Mouse (Mus musculus) midbrain, embryonic 15.5 days (tissue): ENCODE measurements around the gene Arid1b. TPM values are rescaled to one million over a fixed set of nuclear protein-coding genes. Genes with fewer than 3 reads are reported as not detected.
A peak's percentile ranks its signal among the peaks of the same experiment; 100 is the strongest.

Experiments
- ATAC-seq: fragments of 200-750 bp; cut with Nextera tagmentation; replicated peaks from 2 replicates; pipeline ENCODE4 v1.8.0; 2017; ENCODE audit warnings: moderate TSS enrichment
- H3K27ac ChIP-seq: fragments of 300-500 bp; sonication (generic); 2 replicates; pipeline ENCODE4 v1.5.1; 2015; ENCODE audit warnings: mild to moderate bottlenecking, inconsistent platforms
- H3K27me3 ChIP-seq: fragments of 300-500 bp; sonication (generic); replicated peaks from 2 replicates; pipeline ENCODE4 v1.6.1; 2015; ENCODE audit warnings: inconsistent platforms
- H3K36me3 ChIP-seq: fragments of 300-500 bp; sonication (generic); replicated peaks from 2 replicates; pipeline ENCODE4 v1.6.1; 2015; ENCODE audit warnings: inconsistent platforms
- H3K4me1 ChIP-seq: fragments of 300-500 bp; sonication (generic); 2 replicates; pipeline ENCODE4 v1.6.1; 2015; ENCODE audit warnings: inconsistent platforms
- H3K4me2 ChIP-seq: fragments of 300-500 bp; sonication (generic); 2 replicates; pipeline ENCODE4 v1.6.1; 2015; ENCODE audit warnings: inconsistent platforms, mild to moderate bottlenecking, moderate library complexity
- H3K4me3 ChIP-seq: fragments of 300-500 bp; sonication (generic); 2 replicates; pipeline ENCODE4 v1.5.1; 2015; ENCODE audit warnings: mild to moderate bottlenecking, inconsistent platforms
- H3K9ac ChIP-seq: fragments of 300-500 bp; sonication (generic); 2 replicates; pipeline ENCODE4 v1.6.1; 2015; ENCODE audit warnings: mild to moderate bottlenecking, inconsistent platforms
- H3K9me3 ChIP-seq: fragments of 300-500 bp; sonication (generic); 2 replicates; pipeline ENCODE4 v1.6.1; 2016; ENCODE audit warnings: inconsistent platforms
- WGBS: fragments of 180-500 bp; shearing (Covaris S2); methylation state at CpG from one replicate; pipeline ENCODE4 v1.1.7; 2015; ENCODE audit warnings: mixed read lengths; 5-methylcytosine and 5-hydroxymethylcytosine counted together
- polyA plus RNA-seq: library from polyadenylated mRNA; unstranded; fragments of >200 nt; fragmentation: Nextera tagmentation; extraction: Ambion mirVana; gene quantifications from 2 replicates; pipeline ENCODE4 v1.2.1, GENCODE M21; 2015

The Arid1b gene
- polyA plus RNA-seq, 1 experiment from 2014 or later = 16.5 TPM

DNA sequence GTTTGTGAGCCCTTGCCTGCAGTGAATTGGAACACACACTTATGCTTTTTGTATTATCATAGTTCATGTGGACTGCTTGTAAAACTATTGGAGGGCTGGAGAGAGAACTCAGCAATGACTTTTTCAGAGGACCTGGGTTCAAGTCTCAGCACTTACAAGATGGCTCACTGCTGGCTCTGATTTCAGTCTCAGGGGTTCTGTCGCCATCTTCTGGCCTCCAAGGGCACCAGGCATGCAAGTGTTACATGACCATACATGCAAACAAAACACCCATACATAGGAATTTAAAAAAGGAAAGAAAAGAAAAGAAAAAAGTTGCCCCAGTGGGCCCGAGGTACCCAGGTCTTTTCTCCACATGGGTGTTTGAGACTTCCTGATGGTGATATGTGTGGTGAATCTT, 32.4 kb downstream of the Arid1b start:
- no peak for ATAC-seq

GRCm38 (mm10) chr17:5029148-5029547, 35.0 kb downstream of the Arid1b start:
- Histone ChIP-seq H3K9me3 (no peaks in the 10 kb centered on the region), H3K27ac (no peak overlapping the region), H3K4me2 (no peak overlapping the region), H3K4me1 (peaks cover 5% of the 10 kb centered on the region; the same call in 1 of the 2 replicates), H3K4me3 (no peak overlapping the region), H3K36me3 (no peaks in the 10 kb centered on the region), H3K9ac (no peak overlapping the region), H3K27me3 (no peaks in the 10 kb centered on the region)
- WGBS = 95% methylated on average over 4 of the region's 4 CpGs
- ATAC-seq = no peak

More for the DNA sequence above, 32.4 kb downstream of the Arid1b start:
- H3K36me3 ChIP-seq = no peaks in the 10 kb centered on the region
- no peak overlapping the region for H3K4me3 ChIP-seq
- no peak overlapping the region for H3K4me2 ChIP-seq
- H3K27me3 ChIP-seq = no peaks in the 10 kb centered on the region
- H3K9me3 ChIP-seq = no peaks in the 10 kb centered on the region
- H3K9ac ChIP-seq = no peak overlapping the region
- H3K27ac ChIP-seq = no peak overlapping the region
- H3K4me1 ChIP-seq = peaks cover 17% of the 10 kb centered on the region
- 64% methylated on average over 2 of the region's 2 CpGs for WGBS

DNA sequence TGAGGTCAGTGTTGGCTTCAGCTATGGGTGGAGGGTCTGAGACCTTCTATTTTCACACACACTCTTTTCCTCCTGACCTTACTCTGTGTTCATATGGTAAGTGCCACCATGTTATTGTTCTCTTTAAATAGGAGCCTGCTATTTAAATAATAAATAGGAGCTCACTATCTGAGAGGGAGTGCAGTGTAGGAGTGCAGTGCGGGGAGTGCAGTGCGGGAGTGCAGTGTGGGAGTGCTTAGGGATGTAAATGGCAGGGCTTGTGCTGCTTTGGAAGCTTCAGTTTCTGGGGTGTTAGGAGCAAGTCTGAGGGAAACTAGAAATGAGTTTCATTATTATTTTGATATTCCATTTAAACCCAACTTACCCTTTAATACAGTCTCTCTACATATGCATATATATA, 36.2 kb downstream of the Arid1b start:
- 67% methylated on average over 2 of the region's 2 CpGs for WGBS
- Histone ChIP-seq H3K36me3 (no peaks in the 10 kb centered on the region), H3K4me3 (no peak overlapping the region), H3K9me3 (no peaks in the 10 kb centered on the region), H3K4me2 (no peak overlapping the region), H3K27me3 (no peaks in the 10 kb centered on the region), H3K9ac (no peak overlapping the region), H3K27ac (no peak overlapping the region), H3K4me1 (peaks cover 5% of the 10 kb centered on the region; the same call in 1 of the 2 replicates)
- 0 out of 2 replicates have a peak, but pooled peaks have one; percentile 31 for ATAC-seq

GRCm38 (mm10) chr17:5033346-5033745, 39.2 kb downstream of the Arid1b start:
- Histone ChIP-seq H3K4me2 (no peak overlapping the region), H3K4me1 (peaks cover 15% of the 10 kb centered on the region; the same call in 1 of the 2 replicates), H3K4me3 (no peak overlapping the region), H3K27me3 (no peaks in the 10 kb centered on the region), H3K9ac (no peak overlapping the region), H3K36me3 (no peaks in the 10 kb centered on the region), H3K9me3 (no peaks in the 10 kb centered on the region), H3K27ac (no peak overlapping the region)
- ATAC-seq = no peak
- WGBS = 82% methylated on average over 3 of the region's 3 CpGs

DNA sequence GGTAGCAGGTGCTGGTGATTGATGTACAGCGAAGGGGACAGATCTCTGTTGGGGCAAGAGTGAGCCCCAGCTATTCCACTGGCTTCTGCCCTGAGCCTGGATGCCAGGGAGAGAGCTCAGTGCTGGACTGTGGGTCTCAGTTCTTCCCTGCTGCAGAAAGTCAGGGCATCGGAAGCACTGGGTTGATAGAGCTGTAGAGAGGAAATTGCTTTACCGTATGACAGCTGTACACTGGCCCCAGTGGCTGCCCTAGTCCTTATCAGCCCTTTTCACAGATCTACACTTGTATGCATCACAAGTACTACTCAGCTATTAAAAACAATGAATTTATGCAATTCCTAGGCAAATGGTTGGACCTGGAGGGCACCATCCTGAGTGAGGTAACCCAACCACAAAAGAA, 40.1 kb downstream of the Arid1b start:
- Histone ChIP-seq H3K9ac (no peak overlapping the region), H3K4me2 (no peak overlapping the region), H3K27me3 (no peaks in the 10 kb centered on the region), H3K4me1 (peaks cover 11% of the 10 kb centered on the region; the same call in 1 of the 2 replicates), H3K36me3 (no peaks in the 10 kb centered on the region), H3K9me3 (no peaks in the 10 kb centered on the region), H3K4me3 (no peak overlapping the region), H3K27ac (no peak overlapping the region)
- 83% methylated on average over 3 of the region's 3 CpGs for WGBS
- no peak for ATAC-seq

DNA sequence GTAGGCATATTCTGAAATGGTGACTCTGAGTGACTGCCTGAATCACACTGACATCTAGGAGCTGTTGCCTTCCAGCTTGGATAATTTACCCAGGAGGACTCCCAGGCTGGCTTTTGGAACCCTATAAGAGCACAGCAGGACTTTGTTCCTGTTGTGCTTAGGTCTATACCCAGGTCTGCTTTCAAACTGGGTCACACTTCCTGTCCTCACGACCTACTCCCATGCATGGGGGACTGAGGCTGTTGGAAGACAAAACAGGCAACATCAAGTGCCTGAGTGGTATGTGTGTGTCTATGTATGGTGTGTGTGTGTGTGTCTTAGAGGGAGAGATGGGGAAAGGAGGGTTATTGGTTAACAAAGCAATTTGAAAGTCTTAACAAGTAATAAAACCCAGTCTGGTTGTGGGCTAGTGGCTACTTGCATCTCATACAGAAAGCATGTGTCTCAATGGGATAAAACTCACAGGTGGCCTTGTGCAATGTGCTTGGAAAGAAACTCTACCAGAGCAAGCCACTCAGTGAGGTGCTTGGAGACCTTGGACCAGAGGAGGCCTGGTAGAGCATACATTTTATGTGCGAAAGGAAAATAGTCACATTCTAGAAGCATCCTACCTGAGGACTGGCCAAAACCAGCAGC, 42.2 kb downstream of the Arid1b start:
- H3K9me3 ChIP-seq = no peaks in the 10 kb centered on the region
- no peaks in the 10 kb centered on the region for H3K27me3 ChIP-seq
- H3K9ac ChIP-seq = no peak overlapping the region
- WGBS = 60% methylated on average over 2 of the region's 2 CpGs
- peaks cover 10% of the 10 kb centered on the region; the same call in 1 of the 2 replicates for H3K4me1 ChIP-seq
- no peak for ATAC-seq
- no peak overlapping the region for H3K4me2 ChIP-seq
- no peaks in the 10 kb centered on the region for H3K36me3 ChIP-seq
- H3K4me3 ChIP-seq = no peak overlapping the region
- no peak overlapping the region for H3K27ac ChIP-seq

DNA sequence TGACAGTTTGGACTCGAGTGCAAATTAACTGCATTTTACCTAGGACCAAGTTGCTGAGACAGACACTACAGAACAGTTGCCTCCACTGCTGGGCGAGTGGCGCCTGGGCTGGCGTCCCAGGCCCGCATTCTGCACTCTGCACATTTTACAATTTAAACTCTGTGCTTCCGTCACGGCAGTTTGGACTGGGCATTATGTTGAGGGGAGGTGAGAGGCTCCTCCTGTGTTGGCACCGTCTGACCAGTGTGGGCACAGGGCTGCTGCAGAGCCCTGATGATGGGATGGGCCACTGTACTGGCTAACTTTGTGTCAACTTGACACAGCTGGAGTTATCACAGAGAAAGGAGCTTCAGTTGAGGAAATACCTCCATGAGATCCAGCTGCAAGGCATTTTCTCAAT, 43.1 kb downstream of the Arid1b start:
- Histone ChIP-seq H3K36me3 (no peaks in the 10 kb centered on the region), H3K9ac (no peak overlapping the region), H3K9me3 (no peaks in the 10 kb centered on the region), H3K4me3 (no peak overlapping the region), H3K27me3 (no peaks in the 10 kb centered on the region), H3K4me2 (no peak overlapping the region), H3K4me1 (peaks cover 10% of the 10 kb centered on the region; the same call in 1 of the 2 replicates), H3K27ac (no peak overlapping the region)
- 76% methylated on average over 8 of the region's 8 CpGs for WGBS
- ATAC-seq = no peak

DNA sequence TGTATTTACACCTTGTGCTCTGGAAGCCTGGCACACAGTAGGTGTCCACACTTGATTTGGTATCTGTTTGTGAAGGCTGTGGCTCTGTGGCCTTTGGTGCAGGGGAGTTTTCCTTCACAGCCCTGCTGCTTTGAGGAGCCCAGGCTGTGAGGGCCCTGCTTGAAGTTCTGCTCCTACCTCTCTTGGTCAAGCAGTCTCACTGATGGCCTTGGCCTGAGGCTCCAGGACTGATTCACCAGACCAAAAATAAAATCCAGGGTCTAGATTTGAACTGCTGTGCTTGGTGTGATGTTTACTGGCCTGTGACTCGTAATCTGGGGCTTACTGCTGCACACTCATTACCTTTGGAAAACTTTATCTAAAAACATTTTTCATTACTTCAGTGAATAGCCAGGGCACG, 45.7 kb downstream of the Arid1b start:
- Histone ChIP-seq H3K4me1 (peaks cover 24% of the 10 kb centered on the region), H3K27ac (no peak overlapping the region), H3K9ac (no peak overlapping the region), H3K36me3 (no peaks in the 10 kb centered on the region), H3K4me2 (no peak overlapping the region), H3K27me3 (no peaks in the 10 kb centered on the region), H3K9me3 (no peaks in the 10 kb centered on the region), H3K4me3 (no peak overlapping the region)
- no peak for ATAC-seq
- WGBS = 88% methylated on average over 2 of the region's 2 CpGs

DNA sequence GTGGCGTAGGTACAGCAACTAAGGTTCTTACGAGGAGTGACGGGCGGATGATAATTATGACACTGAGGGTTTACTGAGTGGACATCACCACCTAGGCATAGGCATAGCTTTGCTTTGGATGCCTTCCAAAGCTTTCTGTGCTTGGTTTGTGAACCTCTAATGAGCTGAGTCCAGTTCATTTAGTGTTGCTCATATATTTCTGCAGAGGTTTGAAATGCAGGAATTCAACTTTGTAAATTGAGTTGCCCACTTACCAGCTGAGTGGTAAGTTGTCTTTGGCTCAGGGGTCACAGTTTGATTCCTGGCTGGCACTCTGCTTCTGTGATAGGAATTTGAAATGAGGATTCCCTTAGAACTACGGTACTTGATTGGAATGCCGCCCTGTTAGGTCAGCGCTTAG, 49.7 kb downstream of the Arid1b start:
- Histone ChIP-seq H3K9ac (no peak overlapping the region), H3K4me1 (peaks cover 14% of the 10 kb centered on the region), H3K4me3 (no peak overlapping the region), H3K27me3 (no peaks in the 10 kb centered on the region), H3K27ac (no peak overlapping the region), H3K9me3 (no peaks in the 10 kb centered on the region), H3K36me3 (no peaks in the 10 kb centered on the region), H3K4me2 (no peak overlapping the region)
- WGBS = 52% methylated on average over 7 of the region's 7 CpGs
- ATAC-seq = no peak

DNA sequence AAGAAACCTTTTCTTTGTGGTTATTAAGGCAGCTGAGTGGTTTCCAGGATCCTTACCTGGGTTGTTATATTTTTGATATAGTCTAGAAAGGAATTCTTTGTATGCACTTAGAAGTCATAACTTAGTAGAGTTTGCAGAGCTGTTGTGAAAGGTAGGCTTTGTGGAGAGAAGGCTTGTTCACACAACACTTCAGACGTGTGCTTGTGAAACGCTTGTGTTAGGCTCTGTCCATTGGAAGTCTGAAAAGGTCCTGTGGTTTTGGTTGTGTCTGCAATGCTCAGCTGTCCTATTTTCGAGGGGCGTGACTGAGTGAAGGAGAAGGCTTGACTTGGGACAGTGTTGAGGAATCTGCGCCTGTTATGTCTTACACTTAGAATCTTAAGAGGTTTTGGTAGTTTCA, 51.5 kb downstream of the Arid1b start:
- Histone ChIP-seq H3K27ac (no peak overlapping the region), H3K9me3 (no peaks in the 10 kb centered on the region), H3K9ac (no peak overlapping the region), H3K4me2 (no peak overlapping the region), H3K27me3 (no peaks in the 10 kb centered on the region), H3K4me3 (no peak overlapping the region), H3K4me1 (peaks cover 14% of the 10 kb centered on the region), H3K36me3 (no peaks in the 10 kb centered on the region)
- ATAC-seq = no peak
- WGBS = 92% methylated on average over 5 of the region's 5 CpGs

GRCm38 (mm10) chr17:5047373-5047772, 53.2 kb downstream of the Arid1b start:
- Histone ChIP-seq H3K36me3 (no peaks in the 10 kb centered on the region), H3K9me3 (no peaks in the 10 kb centered on the region), H3K4me3 (no peak overlapping the region), H3K9ac (no peak overlapping the region), H3K27ac (no peak overlapping the region), H3K27me3 (no peaks in the 10 kb centered on the region), H3K4me2 (no peak overlapping the region), H3K4me1 (peaks cover 22% of the 10 kb centered on the region)
- 92% methylated on average over 4 of the region's 4 CpGs for WGBS
- ATAC-seq = no peak

DNA sequence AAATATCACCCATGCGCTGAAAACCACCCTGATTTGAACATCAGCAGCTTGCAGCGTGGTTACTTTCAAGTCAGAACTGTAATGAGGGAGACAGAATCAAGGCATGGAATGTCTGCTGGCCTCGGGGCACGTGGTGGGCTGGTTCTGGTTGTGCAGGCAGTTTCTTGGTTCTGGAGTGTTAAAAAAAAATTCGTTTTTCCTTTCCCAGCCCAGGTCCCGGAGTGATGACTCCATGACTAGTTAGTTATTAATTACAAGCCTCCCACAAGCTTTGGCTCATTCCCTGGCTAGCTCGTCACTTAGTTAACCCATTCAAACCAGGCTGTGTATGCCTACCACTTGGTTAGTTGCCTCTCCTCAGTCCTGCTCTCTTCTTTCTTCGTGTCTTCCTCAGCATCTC, 56.1 kb downstream of the Arid1b start:
- no peaks in the 10 kb centered on the region for H3K9me3 ChIP-seq
- H3K27ac ChIP-seq = no peak overlapping the region
- 88% methylated on average over 8 of the region's 8 CpGs for WGBS
- H3K36me3 ChIP-seq = no peaks in the 10 kb centered on the region
- no peaks in the 10 kb centered on the region for H3K27me3 ChIP-seq
- ATAC-seq = no peak
- no peak overlapping the region for H3K9ac ChIP-seq
- H3K4me3 ChIP-seq = no peak overlapping the region
- peaks cover 18% of the 10 kb centered on the region for H3K4me1 ChIP-seq
- no peak overlapping the region for H3K4me2 ChIP-seq

- no peak overlapping the region for H3K4me2 ChIP-seq
- H3K27me3 ChIP-seq = no peaks in the 10 kb centered on the region
- no peak overlapping the region for H3K4me3 ChIP-seq
- peaks cover 20% of the 10 kb centered on the region for H3K4me1 ChIP-seq
- no peaks in the 10 kb centered on the region for H3K9me3 ChIP-seq
- 75% methylated on average over 7 of the region's 7 CpGs for WGBS
- no peaks in the 10 kb centered on the region for H3K36me3 ChIP-seq
- no peak for ATAC-seq
- no peak overlapping the region for H3K9ac ChIP-seq
- no peak overlapping the region for H3K27ac ChIP-seq
These were observed 56.9 kb downstream of the Arid1b start for GRCm38 (mm10) chr17:5050970-5051530.
